Mouse (Mus musculus) gastrocnemius, postnatal 25 days (tissue): Measurements from ENCODE around the gene Klhl33. TPM values are rescaled to one million over a fixed set of nuclear protein-coding genes. Genes with fewer than 3 reads are reported as not detected.
"Not testable (repeated sequence)": the region's sequence is repeated elsewhere in the genome, so short reads cannot be mapped to it uniquely, and the experiment has no call there.

Experiments used
- DNase-seq: peaks from one replicate; pipeline ENCODE4 v3.0.0; 2022
- long read RNA-seq, 2 experiments: library from polyadenylated mRNA; stranded (forward); transcript quantifications; one replicate each; pipeline ENCODE4 v2.0.0; 2021
- total RNA-seq, 2 experiments: library from RNA; stranded (reverse); gene quantifications; 1 replicate in 1 of 2; 2 replicates in 1 of 2; pipeline ENCODE4 v1.2.3; 2021

Klhl33 gene
- total RNA-seq = 100 to 1,000 TPM in 1 of 2 experiments, 10 to 100 TPM in 1; 97.0 to 105 TPM
- long read RNA-seq, experiment 1, full-length matches to known transcripts = 5 of 183 reads
- long read RNA-seq, experiment 1, partial matches to known transcripts = 0 of 183 reads
- long read RNA-seq, experiment 1, other reads (novel, unspliced or antisense) = 178 of 183 reads
- long read RNA-seq, experiment 2, full-length matches to known transcripts = 14 of 215 reads
- long read RNA-seq, experiment 2, partial matches to known transcripts = 3 of 215 reads
- long read RNA-seq, experiment 2, other reads (novel, unspliced or antisense) = 198 of 215 reads

- peak; percentile 77 for DNase-seq
Observed at GRCm38 (mm10) chr14:50897374-50897765, at the start of gene Klhl33. TSS of gene Klhl33 (minus strand) at chr14:50897507.

GRCm38 (mm10) chr14:50945526-50945925, 48.2 kb upstream of the Klhl33 start:
- DNase-seq = not testable (repeated sequence)

DNA sequence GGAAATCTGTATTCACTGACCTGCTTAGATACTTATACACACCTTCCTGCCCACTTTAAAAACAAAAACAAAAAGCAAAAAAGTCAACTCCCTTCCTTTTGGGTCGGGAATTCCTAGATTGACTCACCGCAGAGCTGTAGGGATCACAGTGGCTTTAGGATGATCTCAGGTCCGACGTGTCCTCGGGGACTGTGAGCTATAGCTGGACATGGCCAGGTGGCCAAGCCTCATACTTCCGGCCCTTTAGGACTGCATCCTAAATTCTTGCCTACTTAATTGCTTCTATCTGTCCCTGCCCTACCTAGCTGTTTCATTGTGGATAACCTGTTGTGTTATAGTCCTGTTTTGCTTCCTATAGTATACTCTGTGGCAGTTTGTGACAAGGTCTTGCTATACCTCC, 47.8 kb upstream of the Klhl33 start:
- DNase-seq = not testable (repeated sequence)

DNA sequence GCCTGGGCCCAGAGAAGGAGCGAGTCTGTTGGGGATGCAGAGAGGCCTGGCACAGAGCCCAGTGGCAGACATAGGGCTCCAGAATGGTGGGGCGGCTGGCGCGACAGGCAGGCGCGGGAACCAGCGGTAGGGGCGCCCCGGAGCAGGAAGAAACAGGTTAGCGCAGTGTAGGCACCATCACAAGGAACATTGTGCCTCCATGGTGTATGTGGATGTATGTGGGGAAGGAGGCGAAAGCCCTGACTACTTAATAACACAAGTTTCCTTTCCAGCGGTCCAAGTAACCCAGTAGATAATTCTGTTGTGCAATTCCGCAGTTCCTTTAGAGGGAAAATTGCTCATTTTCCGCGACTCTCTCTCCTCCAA, 47.3 kb upstream of the Klhl33 start:
- DNase-seq = not testable (repeated sequence)

- peak; percentile 93 for DNase-seq
Observed at GRCm38 (mm10) chr14:50943932-50944667, 46.8 kb upstream of the Klhl33 start, which contains the start of gene Gm49342. TSS of gene Gm49342 (plus strand) at chr14:50944517.

- no peak for DNase-seq
Observed at GRCm38 (mm10) chr14:50938940-50939339, 41.6 kb upstream of the Klhl33 start.

DNA sequence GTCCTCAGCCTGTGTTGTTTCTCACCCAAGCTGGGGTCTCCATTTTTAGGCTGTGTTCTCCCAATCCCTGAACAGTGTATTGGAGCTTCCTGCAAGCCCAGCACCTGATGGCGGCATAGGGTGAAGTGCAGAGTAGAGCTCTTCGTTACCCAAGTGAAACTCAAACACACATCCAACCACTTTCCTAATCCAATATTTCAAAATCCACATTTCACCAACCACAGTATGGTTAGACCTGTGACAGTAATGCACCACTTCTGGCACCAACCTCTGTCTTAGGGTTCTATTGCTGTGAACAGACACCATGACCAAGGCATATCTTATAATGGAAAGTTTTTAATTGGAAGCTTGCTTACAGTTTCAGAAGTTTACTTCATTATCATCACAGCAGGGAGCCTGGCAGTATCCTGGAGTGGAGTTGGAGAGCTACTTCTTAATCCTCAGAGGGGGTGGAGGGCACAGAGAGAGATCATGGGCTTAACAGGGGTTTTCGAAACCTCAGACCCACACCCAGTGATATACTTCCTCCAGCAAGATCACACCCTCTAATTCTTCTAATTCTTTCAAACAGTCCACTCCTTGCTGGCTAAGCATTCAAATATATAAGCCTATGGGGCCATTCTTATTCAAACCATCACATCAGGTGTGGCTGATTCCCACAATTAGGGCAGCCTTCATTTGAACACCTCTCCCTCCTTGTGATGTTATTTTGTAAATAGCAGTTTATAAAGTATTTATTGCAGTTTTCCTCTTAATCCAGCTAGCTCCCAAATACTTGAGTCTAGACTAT, 41.0 kb upstream of the Klhl33 start:
- no peak for DNase-seq

- DNase-seq = no peak
Observed at GRCm38 (mm10) chr14:50936649-50937048, 39.3 kb upstream of the Klhl33 start.

GRCm38 (mm10) chr14:50931493-50932020, 34.2 kb upstream of the Klhl33 start:
- DNase-seq = no peak

- DNase-seq = peak; percentile 99
Observed at GRCm38 (mm10) chr14:50930754-50931492, 33.6 kb upstream of the Klhl33 start, which contains the start of the genes Pip4p1 and Pnp. TSS of gene Pip4p1 (minus strand) at chr14:50930856. TSS of gene Pnp (plus strand) at chr14:50931082.

GRCm38 (mm10) chr14:50930377-50930753, 33.1 kb upstream of the Klhl33 start:
- DNase-seq = no peak

GRCm38 (mm10) chr14:50929951-50930350, 32.6 kb upstream of the Klhl33 start:
- no peak for DNase-seq

GRCm38 (mm10) chr14:50927366-50927765, 30.1 kb upstream of the Klhl33 start:
- DNase-seq = no peak

DNA sequence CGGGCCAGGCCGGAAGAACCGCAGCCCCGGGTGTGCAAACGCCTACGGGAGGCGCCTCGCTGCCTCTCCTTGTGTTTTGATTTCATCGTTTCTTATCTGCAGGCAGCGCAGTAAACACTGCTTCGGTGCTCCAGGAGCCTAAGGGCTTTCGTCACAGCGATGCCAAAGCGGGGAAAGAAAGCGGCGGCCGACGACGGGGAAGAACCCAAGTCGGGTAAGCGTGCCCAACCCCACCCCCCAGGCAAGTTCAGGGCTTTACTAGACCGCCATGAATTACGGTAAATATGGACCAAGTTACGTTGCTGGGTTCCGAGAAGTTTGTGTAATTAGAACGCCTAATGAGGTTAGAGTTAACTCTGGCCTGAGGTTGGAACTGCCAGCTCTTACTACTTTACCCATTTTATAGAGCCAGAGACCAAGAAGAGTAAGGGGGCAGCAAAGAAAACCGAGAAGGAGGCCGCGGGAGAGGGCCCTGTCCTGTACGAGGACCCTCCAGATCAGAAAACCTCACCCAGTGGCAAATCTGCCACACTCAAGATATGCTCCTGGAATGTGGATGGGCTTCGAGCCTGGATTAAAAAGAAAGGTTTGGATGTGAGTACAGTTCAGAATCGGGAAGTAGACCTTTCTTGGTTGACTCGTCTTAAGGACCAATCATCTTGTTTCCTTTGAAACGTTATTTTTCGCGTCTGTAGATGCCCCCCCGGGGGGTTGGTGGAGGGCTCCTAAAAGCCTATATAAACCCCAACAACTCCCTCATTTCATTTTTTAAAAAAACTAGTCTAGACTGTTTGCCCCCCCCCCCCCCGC, 28.0 kb upstream of the Klhl33 start:
- DNase-seq = no peak

DNA sequence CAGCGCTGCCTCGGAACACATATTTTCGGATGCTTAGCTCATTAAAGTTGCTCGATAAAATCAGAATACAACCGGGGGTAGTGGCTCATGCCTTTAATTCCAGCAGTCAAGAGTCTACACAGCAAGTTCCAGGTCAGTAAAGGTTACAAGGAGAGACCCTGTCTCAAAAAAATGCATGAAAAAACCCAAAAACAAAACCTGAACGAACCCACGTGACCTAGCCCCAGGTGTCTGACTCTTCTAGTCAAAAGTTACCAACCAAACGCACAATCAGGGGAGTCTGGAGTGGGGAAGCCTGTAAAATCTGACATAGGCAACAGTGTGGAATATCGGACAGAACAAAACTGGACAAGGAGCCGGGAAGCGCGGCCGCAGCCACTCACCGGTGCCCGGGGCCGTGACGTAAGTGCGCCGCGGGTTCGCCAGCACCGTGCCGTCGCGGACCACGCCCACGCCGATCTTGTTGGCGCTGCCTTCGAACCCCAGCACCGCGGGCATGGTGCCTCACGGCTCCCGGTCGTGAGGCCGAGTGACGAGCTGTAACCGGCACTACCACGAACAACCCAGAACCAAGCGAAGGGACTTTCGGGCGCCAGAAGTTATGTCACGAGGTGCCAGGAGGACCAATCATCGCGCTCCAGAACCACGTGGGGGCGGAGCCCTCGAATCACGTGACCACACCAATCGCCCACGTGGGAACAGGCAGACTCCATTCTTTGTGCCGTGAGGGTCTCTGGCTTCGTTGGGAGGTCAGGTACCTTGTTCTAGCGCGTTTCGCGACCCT, 27.2 kb upstream of the Klhl33 start, which contains the start of the genes Osgep and Apex1:
Osgep (minus strand) TSS at position 613 of the 784 bp plus-strand sequence.
Apex1 (plus strand) TSS at position 688 of the 784 bp plus-strand sequence.
- peak; percentile 94 for DNase-seq

GRCm38 (mm10) chr14:50923437-50923836, 26.1 kb upstream of the Klhl33 start:
- DNase-seq = not testable (repeated sequence)

- no peak for DNase-seq
Observed at GRCm38 (mm10) chr14:50911356-50911755, 14.0 kb upstream of the Klhl33 start.

GRCm38 (mm10) chr14:50908126-50908525, 10.8 kb upstream of the Klhl33 start:
- no peak for DNase-seq

DNA sequence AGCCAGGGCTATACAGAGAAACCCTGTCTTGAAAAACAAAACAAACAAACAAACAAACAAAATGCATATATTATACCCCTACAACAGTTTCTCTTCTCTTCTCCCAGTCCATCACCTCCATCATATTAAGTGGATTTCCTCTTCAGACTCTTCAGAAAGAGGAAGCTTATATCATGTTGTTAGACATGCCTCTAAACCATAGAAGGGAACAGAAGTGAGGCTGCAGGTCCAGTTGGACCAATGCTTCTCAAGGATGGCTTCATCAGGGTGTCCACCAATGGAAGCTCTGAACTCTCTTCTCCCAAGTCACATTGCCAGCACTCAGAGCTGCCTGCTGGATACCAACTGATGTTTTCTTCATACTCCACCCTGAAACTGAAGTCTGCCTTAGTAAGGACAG, 8.0 kb upstream of the Klhl33 start:
- DNase-seq = not testable (repeated sequence)

DNA sequence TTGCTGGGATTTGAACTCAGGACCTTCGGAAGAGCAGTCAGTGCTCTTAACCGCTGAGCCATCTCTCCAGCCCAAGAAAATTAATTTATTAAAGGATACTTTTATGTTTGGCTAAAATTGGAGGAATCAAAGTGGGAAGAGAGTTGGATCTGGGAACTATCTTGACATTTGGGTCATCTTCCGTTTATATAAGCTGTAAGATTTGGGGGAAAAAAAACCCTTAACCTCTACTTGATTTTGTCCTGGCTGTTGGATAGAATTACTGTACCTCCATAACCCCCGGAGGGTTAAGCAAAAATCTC, 7.5 kb upstream of the Klhl33 start:
- DNase-seq = no peak
